Mouse (Mus musculus) 3134 (cell line): ENCODE results near the gene Itga2b.

Experiments used
- DNase-seq: peaks from one replicate; pipeline ENCODE4 v3.0.0-alpha.2; 2011; ENCODE audit warnings: low spot score; ENCODE audit not compliant: insufficient read length; ENCODE audit errors: extremely low read depth

The Itga2b gene

DNA sequence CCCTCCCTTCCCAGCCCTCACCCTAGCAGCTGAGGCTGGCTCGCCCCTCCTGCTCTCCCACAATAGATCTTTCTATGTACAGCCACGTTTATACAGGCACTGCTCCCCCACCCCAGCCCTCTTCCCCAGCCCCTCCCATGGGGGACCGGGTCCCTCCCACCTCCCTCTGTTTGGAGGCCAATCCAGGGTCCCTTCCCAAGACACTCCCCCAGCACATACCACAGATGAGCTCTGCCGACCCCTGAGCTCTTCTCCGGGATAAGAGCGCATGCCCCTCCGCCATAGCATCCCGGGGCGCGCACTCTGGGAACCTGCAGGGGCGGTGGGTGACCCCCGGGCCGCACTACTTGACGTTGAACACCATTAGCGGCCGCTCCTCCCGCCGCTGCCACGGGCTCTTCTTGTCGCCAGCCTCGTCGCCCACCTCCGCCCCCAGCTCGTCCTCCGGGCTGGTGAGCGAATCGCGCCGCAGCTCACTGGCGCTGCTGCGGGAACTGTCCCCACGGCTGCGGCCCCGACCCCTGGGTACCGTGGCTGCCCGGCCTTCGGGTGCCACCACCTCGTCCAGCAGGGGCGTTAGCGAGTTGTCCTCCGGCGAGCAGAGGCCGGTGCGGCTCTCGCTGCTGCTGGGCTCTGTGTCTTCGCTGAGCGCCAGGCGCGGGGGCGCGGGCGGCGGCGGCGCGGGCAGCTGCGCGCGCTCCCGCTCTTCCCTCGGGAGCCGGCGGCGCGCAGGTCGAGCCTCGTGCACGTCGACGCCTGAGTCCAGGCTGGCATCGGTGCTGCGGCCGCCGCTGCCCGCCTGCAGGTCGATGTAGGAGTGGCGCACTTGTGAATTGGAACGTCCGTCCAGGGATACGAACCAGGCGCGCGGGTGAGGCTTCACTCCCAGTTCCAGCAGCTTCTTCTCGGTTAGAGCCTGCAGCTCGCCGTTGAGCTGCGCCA, 32.5 kb downstream of the Itga2b start:
- no peak for DNase-seq

- DNase-seq, result no peak
Measured at GRCm38 (mm10) chr11:102436471-102436790, 33.5 kb downstream of the Itga2b start.

DNA sequence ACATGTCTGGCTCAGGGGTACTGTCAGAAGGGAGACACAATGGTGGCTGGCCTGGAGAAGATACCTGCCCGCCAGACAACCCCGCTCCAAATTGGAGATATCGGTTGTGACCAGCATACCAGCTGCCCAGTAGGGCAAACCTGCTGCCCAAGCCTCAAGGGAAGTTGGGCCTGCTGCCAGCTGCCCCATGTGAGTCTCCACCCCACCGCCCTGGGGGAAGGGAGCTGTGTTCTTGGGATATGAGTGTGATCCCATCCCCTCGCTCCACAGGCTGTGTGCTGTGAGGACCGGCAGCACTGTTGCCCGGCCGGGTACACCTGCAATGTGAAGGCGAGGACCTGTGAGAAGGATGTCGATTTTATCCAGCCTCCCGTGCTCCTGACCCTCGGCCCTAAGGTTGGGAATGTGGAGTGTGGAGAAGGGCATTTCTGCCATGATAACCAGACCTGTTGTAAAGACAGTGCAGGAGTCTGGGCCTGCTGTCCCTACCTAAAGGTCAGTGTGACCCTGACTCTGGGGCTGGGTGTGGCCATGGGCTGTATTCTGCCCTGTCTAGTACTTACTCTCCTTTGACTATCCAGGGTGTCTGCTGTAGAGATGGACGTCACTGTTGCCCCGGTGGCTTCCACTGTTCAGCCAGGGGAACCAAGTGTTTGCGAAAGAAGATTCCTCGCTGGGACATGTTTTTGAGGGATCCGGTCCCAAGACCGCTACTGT, 34.0 kb downstream of the Itga2b start:
- DNase-seq, result no peak

- no peak for DNase-seq
Measured at GRCm38 (mm10) chr11:102434816-102435705, 34.9 kb downstream of the Itga2b start.

GRCm38 (mm10) chr11:102434406-102434805, 35.5 kb downstream of the Itga2b start:
- DNase-seq, result peak; percentile 53

- no peak for DNase-seq
Measured at GRCm38 (mm10) chr11:102433866-102434265, 36.1 kb downstream of the Itga2b start.

GRCm38 (mm10) chr11:102432896-102433295, 37.0 kb downstream of the Itga2b start:
- peak; percentile 81 for DNase-seq

GRCm38 (mm10) chr11:102432115-102432843, 37.6 kb downstream of the Itga2b start:
- peak; percentile 83 for DNase-seq

- DNase-seq, result no peak
Measured at GRCm38 (mm10) chr11:102431728-102432114, 38.2 kb downstream of the Itga2b start.

GRCm38 (mm10) chr11:102431018-102431645, 38.8 kb downstream of the Itga2b start:
- peak; percentile 71 for DNase-seq

DNA sequence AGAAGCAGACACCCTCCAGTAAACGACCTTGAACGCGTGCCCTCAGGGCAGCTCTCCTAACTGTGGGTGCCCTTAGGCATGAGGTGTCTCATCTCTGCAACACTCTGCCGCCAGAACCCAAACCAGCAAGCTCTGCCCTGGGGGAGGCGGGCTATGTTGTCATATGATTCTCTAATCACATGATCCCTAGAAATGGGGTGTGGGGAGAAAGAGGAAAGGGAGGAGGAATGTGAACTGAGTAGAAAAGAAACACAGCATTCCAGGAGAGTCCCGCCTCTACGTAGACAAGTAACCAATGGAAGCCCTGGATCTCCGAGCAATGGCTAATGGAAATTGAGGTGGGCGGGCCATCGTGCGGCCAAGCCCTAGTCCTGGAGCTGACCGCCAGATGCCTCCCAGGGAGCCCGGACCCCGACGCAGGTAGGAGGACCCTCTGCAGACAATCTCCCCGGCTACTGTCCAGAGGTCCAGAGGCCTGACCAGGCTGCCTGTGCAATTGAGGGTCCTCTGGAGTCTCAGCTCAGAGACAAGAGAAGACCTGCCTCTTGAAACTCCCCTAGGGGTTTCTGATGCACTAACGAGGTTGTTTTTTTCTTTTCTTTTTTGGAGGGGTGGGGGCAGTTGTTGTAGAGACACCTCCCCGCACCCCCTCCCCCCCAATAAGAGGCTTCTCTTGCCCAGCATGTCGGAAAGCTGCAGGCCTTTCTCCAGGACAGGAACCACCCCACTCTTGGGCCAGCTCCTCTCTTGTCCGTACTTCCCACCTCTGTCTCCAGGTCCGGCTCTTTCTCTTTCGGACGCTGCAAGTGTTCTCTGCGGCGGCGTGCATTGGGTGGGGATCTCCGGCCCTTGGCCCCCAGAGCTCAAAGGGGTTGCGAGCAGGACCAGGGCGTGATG, 39.6 kb downstream of the Itga2b start, which contains the start of gene Grn:
Grn (plus strand) TSS at position 195 of the 897 bp plus-strand sequence.
- peak; percentile 87 for DNase-seq

DNA sequence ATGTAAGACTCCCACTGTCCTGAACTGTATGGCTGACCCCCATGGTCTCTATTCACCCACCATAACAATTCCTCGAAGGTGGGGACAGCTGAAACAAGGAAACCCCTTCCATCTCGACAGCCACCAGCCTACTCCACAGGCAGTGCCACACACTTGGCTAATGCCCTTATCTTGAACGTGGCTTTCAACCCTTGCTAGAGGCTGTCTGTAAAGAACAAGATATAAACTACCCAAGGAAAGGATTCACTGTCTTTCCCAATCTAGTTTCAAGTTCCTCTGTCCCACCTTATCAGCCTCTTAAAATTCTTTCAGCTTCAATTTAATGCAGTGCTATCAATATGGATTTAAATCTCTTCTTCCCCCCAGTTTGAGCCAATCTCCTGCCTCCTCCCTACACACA, 40.4 kb downstream of the Itga2b start:
- no peak for DNase-seq

DNA sequence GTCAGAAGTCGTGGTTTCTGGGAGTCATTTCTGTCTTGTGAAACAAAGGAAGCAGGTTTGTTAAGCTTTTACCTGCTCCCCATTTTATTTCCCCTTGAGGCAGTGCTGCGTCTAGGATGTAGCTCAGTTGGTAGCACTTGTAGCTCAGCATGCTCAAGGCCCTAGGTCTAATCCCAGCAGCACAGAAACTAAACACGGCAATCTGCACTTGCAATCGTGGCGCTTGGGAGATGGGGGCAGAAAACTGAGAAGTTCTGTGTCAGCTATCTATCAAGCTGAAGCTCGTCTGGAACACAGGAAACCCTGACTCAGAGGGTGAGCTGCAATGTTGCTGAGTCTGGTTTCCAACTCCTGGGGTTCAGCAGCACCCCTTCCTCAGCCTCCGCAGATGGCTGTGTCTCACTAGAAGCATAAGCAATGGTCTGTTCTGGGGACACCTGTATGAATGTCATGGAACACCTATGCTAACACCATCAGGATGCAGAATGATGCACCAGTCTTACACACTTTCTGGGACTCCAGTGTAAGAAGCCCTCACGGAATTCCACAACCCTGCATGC, 40.9 kb downstream of the Itga2b start:
- no peak for DNase-seq

DNA sequence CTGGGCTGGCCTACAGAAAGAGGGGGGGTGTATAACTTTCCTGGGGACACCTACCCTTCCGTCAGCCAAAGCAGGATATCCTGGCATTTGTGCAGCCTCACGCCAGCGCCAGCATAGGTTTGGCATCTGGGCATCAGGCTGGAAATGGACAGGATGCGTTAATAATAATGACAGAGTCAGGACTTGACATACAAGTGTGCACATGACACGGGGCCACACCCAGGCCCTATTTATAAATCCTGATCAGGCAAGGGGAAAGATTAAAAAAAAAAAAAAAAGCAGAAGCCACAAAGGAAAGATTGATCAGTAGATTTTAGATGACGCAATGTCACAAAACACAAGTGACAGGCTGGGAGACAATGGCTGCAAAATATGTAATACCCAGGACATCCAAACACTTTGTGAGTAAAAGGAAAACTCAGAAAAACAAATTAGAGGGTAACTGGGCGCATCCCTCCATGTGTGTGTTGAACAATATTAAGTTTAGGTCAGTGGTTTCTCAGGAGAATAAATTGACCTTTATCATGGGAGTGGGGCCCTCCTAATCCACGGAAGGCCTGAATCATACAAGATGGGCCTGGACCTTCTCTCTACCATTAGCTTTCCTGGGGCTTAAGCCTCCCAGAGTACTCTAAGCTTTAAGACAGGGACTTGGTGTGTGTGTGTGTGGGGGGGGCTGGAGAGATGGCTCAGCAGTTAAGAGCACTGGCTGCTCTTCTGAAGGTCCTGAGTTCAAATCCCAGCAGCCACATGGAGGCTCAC, 44.2 kb downstream of the Itga2b start:
- peak; percentile 21 for DNase-seq

DNA sequence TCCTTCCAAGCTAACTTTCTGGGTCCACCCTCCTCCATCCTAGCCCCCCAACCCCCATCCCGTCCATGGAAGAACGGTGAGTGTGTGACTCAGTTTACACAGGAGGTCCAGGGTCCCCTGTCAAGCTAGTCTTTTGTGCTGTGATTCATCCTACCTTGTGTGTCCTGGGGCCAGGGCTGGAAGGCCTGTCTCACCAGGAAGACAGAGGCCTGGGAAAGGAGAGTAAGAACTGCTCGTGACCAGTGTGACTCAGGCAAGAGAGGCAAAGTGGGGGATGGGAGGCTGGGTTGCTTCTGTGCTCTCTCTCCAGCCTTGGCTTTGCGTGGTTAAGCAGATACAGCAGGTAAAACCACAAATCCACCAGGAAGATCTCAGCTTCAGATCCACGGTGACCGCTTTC, 45.3 kb downstream of the Itga2b start:
- DNase-seq, result peak; percentile 59

DNA sequence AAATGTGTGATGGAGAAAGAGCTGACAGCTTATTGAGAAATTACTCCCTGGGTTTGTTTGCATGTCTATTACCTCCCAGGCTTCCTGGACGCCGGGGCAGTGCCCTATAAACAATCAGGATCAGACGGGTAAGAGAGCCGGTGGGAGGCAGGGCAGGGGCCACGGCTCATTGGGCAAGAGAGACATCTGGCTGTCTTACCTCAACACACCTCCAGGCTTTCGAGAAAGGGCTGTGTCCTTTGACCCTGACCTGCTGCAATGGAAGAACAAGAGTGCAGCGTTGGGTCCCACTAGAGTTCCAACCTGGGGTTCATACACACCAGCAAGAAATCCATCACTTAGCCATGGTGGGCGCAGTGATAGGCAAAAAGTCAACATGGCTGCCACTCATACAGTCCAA, 48.4 kb downstream of the Itga2b start:
- DNase-seq, result no peak

DNA sequence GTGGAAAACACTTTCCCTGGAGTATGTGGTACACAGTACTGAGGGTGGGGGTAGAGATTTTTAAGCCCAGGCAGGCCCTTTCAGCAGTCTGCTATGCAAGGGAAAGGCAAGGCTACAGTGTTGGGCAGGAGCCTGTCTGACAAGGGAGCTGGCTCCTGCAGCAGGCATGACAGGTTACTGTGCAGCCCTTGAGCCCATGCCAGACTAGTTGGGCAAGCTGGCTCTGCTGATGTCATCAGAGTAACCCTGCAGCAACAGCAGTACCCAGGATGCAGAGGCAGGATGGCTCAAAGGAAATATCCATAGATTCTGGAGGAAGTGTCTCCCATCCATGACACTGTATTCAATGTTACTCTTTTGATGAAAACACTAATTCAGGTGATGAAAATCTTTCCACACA, 51.0 kb downstream of the Itga2b start:
- peak; percentile 25 for DNase-seq

DNA sequence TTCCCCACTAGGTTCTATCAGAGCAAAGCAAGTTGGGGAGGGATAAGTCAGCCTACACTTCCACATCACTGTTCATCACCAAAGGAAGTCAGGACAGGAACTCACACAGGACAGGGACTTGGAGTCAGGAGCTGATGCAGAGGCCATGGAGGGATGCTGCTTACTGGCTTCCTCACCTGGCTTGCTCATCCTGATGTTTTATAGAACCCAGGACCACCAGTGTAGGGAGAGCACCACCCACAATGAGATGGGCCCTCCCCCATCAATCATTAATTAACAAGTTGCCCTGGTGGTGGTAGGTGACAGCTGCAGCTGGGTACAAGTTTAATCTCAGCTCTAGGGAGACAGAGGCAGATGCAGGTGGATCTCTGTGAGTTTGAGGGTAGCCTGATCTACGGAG, 52.8 kb downstream of the Itga2b start:
- no peak for DNase-seq
